Mouse (Mus musculus) liver, embryonic 14.5 days (tissue): ENCODE data around the gene Tmem45b. TPM values are rescaled to one million over a fixed set of nuclear protein-coding genes. Genes with fewer than 3 reads are reported as not detected.
A peak's percentile ranks its signal among the peaks of the same experiment; 100 is the strongest.

Experiments
- ATAC-seq: fragments of 200-750 bp; cut with Nextera tagmentation; 2 replicates; pipeline ENCODE4 v1.8.0; 2017; ENCODE audit warnings: moderate number of reproducible peaks, mild to moderate bottlenecking, moderate library complexity; ENCODE audit not compliant: insufficient read depth
- DNase-seq, 3 experiments: peaks; one replicate each; pipeline ENCODE4 v3.0.0-alpha.2; 2012 to 2013; ENCODE audit warnings: low read depth in 3 of 3, low spot score in 3 of 3
- H3K27ac ChIP-seq: fragments of 300-500 bp; sonication (generic); 2 replicates; pipeline ENCODE4 v1.5.1; 2014; ENCODE audit warnings: moderate library complexity, mild to moderate bottlenecking, control low read depth, inconsistent platforms
- H3K27me3 ChIP-seq: fragments of 300-500 bp; sonication (generic); 2 replicates; pipeline ENCODE4 v1.6.1; 2014; ENCODE audit warnings: mild to moderate bottlenecking, low read length, moderate library complexity; ENCODE audit not compliant: control insufficient read depth, insufficient read depth
- H3K36me3 ChIP-seq: fragments of 300-500 bp; sonication (generic); replicated peaks from 2 replicates; pipeline ENCODE4 v1.6.1; 2014; ENCODE audit warnings: low read depth; ENCODE audit not compliant: control insufficient read depth, insufficient read depth
- H3K4me1 ChIP-seq, 2 experiments: fragments of 200-500 bp in 1 of 2; fragments of 300-500 bp in 1 of 2; sonication (generic) in 1 of 2; replicated peaks; 2 replicates each; pipeline ENCODE4 v1.6.1; 2012 to 2014; ENCODE audit warnings: antibody characterized with exemption in 1 of 2, inconsistent platforms in 1 of 2, low read length in 1 of 2; ENCODE audit not compliant: control insufficient read depth in 2 of 2, insufficient read depth in 2 of 2
- H3K4me2 ChIP-seq: fragments of 300-500 bp; sonication (generic); 2 replicates; pipeline ENCODE4 v1.6.1; 2014; ENCODE audit warnings: low read depth, mild to moderate bottlenecking, control low read depth, moderate library complexity
- H3K4me3 ChIP-seq, 2 experiments: fragments of 200-500 bp in 1 of 2; fragments of 300-500 bp in 1 of 2; sonication (generic) in 1 of 2; 2 replicates each; pipeline ENCODE4 v1.5.1; 2012 to 2014; ENCODE audit warnings: low read depth in 2 of 2, low read length in 2 of 2, mild to moderate bottlenecking in 2 of 2, control low read depth in 1 of 2, inconsistent platforms in 1 of 2, moderate library complexity in 1 of 2; ENCODE audit not compliant: insufficient read depth in 1 of 2
- H3K9ac ChIP-seq: fragments of 300-500 bp; sonication (generic); replicated peaks from 2 replicates; pipeline ENCODE4 v1.6.1; 2014; ENCODE audit warnings: mild to moderate bottlenecking, control low read depth, moderate library complexity
- H3K9me3 ChIP-seq: fragments of 300-500 bp; sonication (generic); 2 replicates; pipeline ENCODE4 v1.6.1; 2016; ENCODE audit warnings: low read length, mixed read lengths; ENCODE audit not compliant: control insufficient read depth
- CTCF ChIP-seq: IDR thresholded peaks from 2 replicates; pipeline ENCODE4 v1.5.1; 2016; ENCODE audit warnings: antibody characterized with exemption, low read depth, control low read depth
- EP300 ChIP-seq: IDR thresholded peaks from 2 replicates; pipeline ENCODE4 v1.6.1; 2016; ENCODE audit warnings: antibody characterized with exemption, low read depth
- WGBS: fragments of 180-500 bp; shearing (Covaris S2); extraction: QIAGEN DNeasy Blood & Tissue Kit; methylation state at CpG from one replicate; pipeline ENCODE4 v1.1.7; 2014; ENCODE audit not compliant: insufficient replicate concordance; 5-methylcytosine and 5-hydroxymethylcytosine counted together
- polyA plus RNA-seq, 2 experiments: library from polyadenylated mRNA; depleted of rRNA in 1 of 2; stranded (reverse) in 1 of 2; unstranded in 1 of 2; fragments of >200 nt; fragmentation: Nextera tagmentation in 1 of 2; extraction: Ambion mirVana in 1 of 2; gene quantifications; 2 replicates each; pipeline versions ENCODE4 v1.2.1 to v1.2.3; 2012 to 2014

Tmem45b gene
- polyA plus RNA-seq, 2 experiments = not detected

- no peak for TF ChIP-seq EP300
- TF ChIP-seq CTCF = no peak
- no peak overlapping the region for H3K4me2 ChIP-seq
- no peaks in the 10 kb centered on the region for H3K36me3 ChIP-seq
- no peaks in the 10 kb centered on the region for H3K9me3 ChIP-seq
- H3K4me1 ChIP-seq = no peaks in the 10 kb centered on the region
- WGBS = 61% methylated on average over 7 of the region's 7 CpGs
- no peak overlapping the region for H3K9ac ChIP-seq
- ATAC-seq = no peak
- no peak for DNase-seq
- no peak overlapping the region for H3K27ac ChIP-seq
- H3K27me3 ChIP-seq = no peaks in the 10 kb centered on the region
- H3K4me3 ChIP-seq = no peak overlapping the region
Measured at GRCm38 (mm10) chr9:31432336-31432975, 31.8 kb downstream of the Tmem45b start.

GRCm38 (mm10) chr9:31431751-31432150, 32.5 kb downstream of the Tmem45b start:
- Histone ChIP-seq H3K4me3 (no peak overlapping the region), H3K27me3 (no peaks in the 10 kb centered on the region), H3K36me3 (no peaks in the 10 kb centered on the region), H3K4me2 (no peak overlapping the region), H3K9ac (no peak overlapping the region), H3K27ac (no peak overlapping the region), H3K4me1 (no peaks in the 10 kb centered on the region), H3K9me3 (no peaks in the 10 kb centered on the region)
- TF ChIP-seq CTCF (no peak), EP300 (no peak)
- ATAC-seq (no peak), DNase-seq (no peak)
- 73% methylated on average over 5 of the region's 5 CpGs for WGBS

GRCm38 (mm10) chr9:31430011-31430410, 34.3 kb downstream of the Tmem45b start:
- 60% methylated on average over 9 of the region's 9 CpGs for WGBS
- Histone ChIP-seq H3K4me3 (no peak overlapping the region), H3K27me3 (no peaks in the 10 kb centered on the region), H3K27ac (no peak overlapping the region), H3K9ac (no peak overlapping the region), H3K36me3 (no peaks in the 10 kb centered on the region), H3K9me3 (no peaks in the 10 kb centered on the region), H3K4me2 (no peak overlapping the region), H3K4me1 (no peaks in the 10 kb centered on the region)
- ATAC-seq (no peak), DNase-seq (no peak)
- TF ChIP-seq EP300 = no peak
- TF ChIP-seq CTCF = no peak

- H3K36me3 ChIP-seq = no peaks in the 10 kb centered on the region
- H3K27me3 ChIP-seq = no peaks in the 10 kb centered on the region
- no peak overlapping the region for H3K4me3 ChIP-seq
- no peaks in the 10 kb centered on the region for H3K9me3 ChIP-seq
- no peak for TF ChIP-seq CTCF
- TF ChIP-seq EP300 = no peak
- H3K4me2 ChIP-seq = no peak overlapping the region
- H3K4me1 ChIP-seq = 0 out of 4 replicates have a peak, but pooled peaks cover 0 to 2% of the 10 kb centered on the region in 2 experiments
- ATAC-seq (no peak), DNase-seq (no peak)
- no peak overlapping the region for H3K9ac ChIP-seq
- WGBS = 71% methylated on average over 7 of the region's 7 CpGs
- H3K27ac ChIP-seq = no peak overlapping the region
Measured at GRCm38 (mm10) chr9:31428971-31429370, 35.3 kb downstream of the Tmem45b start.

- WGBS = 30% methylated on average over 5 of the region's 5 CpGs
- peaks cover 9 to 11% of the 10 kb centered on the region in 2 experiments for H3K4me1 ChIP-seq
- TF ChIP-seq CTCF (no peak), EP300 (no peak)
- H3K4me2 ChIP-seq = peak overlapping the region; percentile 33
- H3K27ac ChIP-seq = no peak overlapping the region
- no peak overlapping the region for H3K4me3 ChIP-seq
- H3K9me3 ChIP-seq = no peaks in the 10 kb centered on the region
- DNase-seq = peak; percentile 32 to 44 (median 32)
- H3K27me3 ChIP-seq = no peaks in the 10 kb centered on the region
- H3K9ac ChIP-seq = peak overlapping the region; percentile 7; the same call in 1 of the 2 replicates
- H3K36me3 ChIP-seq = peaks cover 17% of the 10 kb centered on the region
- ATAC-seq = peak; percentile 95
Measured at GRCm38 (mm10) chr9:31422143-31422542, 42.1 kb downstream of the Tmem45b start.
